Mouse (Mus musculus) MEL-GATA-1-ER (cell line): Measurements from ENCODE around the gene Gng7.

ENCODE experiments used
- DNase-seq: peaks from one replicate; pipeline ENCODE4 v3.0.0-alpha.2; 2012; ENCODE audit warnings: low read depth; ENCODE audit errors: extremely low read depth

Gng7 gene

DNA sequence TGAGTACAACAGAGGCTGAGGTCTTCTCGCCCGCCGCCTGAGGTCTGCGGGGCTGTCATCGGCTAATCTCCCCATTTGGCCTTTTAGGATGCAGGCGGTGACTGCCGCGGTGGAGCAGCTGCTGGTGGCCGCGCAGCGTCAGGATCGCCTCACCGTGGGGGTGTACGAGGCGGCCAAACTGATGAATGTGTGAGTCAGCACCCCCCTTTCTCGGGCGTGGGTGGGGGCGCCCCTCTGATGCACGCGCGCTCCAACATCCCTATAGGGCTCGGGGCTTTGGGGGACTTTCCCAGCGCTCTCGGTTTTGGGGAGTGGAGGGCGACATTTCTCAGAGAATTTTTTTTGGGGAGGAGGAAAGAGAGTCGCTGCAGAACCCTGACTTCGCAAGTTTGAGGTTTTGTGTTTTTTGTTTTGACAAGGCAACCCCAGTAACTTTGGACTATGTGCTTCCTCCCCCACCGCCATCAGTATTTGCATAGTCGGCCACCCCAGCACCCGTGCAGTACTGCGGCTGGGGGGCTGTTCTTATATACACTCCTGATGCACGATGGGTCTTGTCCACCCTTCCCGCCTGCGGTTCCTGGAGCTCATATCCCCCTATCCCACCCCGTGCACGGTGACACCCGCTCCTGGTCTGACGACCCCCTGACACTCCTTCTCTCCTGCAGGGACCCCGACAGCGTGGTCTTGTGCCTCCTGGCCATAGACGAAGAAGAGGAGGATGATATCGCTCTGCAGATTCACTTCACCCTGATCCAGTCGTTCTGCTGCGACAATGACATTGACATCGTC lies 84.2 kb downstream of the Gng7 start:
- DNase-seq, result no peak

DNA sequence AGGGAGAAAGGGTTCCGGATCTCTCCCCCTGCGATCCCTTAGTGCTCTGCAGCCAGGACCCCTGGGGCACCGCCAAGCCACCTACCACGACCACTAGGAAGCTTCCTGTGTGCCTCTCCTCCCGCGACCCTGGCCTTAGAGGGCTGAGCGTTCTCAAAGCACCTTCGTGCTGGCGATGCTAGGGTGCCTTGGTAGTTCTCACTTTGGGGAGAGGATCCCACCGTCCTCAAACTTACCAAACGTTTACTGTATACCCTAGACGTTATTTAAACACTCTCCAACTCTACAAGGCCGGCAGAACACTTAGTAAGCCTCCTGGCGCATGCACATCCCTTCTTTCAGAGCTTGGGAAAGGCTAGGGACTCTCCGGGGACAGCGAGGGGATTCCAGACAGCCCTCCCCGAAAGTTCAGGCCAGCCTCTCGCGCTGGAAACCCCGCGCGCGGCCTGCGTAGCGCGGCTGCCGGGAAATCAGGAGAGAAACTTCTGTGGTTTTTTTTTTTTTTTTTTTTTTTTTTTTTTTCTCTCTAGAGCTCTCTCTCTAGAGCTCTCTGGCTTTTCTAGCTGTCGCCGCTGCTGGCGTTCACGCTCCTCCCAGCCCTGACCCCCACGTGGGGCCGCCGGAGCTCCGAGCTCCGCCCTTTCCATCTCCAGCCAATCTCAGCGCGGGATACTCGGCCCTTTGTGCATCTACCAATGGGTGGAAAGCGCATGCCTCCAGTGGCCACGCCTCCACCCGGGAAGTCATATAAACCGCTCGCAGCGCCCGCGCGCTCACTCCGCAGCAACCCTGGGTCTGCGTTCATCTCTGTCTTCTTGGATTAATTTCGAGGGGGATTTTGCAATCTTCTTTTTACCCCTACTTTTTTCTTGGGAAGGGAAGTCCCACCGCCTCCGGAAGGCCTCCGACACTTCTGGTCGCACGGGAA lies 85.2 kb downstream of the Gng7 start, which contains the start of gene Gadd45b:
Gene Gadd45b (plus strand): TSS at position 775 of the 928 bp plus-strand sequence.
- DNase-seq, result peak; percentile 91

DNA sequence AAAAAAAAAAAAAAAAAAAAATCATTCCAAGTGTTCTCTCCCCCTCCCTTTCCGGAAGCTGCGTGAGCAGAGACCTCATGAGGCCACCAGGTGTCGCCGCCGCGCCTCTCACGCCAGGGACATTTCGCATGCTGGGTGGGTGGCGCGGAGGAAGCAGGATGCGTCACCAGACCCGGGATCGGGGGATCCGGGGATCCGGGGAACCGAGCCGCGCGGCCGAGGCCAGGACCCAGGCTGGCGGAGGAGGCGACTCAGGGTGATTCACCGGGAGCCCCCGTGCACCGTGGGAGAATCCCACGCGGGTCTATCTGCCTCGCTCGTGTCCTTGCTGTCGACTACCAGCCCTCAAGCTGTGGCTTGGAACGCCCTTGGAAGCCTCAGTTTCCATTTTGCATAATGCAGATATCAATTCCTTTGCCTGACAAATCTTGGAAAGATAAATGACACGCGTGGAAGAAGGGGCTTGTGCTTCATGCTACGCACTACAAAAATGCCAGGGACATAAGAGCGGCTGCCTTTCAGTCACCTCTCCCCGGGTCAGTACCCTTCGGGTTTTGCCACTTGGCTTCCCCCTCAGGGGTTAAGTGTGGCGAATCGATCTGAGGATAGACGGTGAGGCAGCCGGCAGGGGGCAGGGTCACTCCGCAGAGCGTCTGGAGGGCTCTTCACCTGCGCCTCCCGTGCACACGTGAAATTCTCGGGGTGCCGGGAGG lies 86.0 kb downstream of the Gng7 start:
- peak; percentile 70 for DNase-seq

DNA sequence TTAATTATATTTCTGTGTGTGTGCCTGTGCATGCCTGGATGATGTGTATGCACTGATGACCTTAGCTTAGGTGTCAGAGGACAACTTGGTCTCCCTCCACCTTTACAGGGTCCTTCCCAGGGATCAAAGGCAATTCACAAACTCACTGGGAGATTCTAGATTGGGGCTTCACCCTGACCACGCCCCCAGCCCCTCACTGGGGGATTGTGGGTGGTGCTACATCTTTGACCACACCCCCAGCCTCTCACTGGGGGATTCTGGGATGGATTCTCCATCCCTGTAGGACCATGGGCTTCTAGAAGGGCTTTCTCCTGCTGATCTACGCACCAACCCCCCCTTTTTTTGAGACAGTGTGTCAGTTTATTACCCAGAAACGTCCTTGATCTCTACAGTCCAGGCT lies 89.3 kb downstream of the Gng7 start:
- DNase-seq, result no peak

DNA sequence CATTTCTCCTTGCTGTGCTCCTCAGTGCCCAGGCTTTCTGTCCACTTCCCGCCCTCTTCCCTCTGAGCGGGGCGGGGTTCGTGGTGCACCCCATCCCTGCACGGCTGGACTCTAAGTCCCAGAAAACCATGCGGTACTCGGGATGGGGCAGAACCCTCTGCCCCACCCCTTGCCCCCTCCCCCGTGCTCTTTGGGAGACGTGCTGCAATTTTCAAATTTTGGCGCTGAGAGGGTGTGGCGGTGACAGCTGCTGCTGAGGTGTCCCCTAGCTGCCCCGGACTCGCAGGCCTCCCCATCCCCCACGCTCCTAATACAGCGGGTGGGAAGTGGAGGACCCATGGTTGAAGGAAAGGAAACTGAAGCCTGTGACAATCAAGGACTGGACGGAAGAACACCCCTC lies 92.8 kb downstream of the Gng7 start:
- no peak for DNase-seq

DNA sequence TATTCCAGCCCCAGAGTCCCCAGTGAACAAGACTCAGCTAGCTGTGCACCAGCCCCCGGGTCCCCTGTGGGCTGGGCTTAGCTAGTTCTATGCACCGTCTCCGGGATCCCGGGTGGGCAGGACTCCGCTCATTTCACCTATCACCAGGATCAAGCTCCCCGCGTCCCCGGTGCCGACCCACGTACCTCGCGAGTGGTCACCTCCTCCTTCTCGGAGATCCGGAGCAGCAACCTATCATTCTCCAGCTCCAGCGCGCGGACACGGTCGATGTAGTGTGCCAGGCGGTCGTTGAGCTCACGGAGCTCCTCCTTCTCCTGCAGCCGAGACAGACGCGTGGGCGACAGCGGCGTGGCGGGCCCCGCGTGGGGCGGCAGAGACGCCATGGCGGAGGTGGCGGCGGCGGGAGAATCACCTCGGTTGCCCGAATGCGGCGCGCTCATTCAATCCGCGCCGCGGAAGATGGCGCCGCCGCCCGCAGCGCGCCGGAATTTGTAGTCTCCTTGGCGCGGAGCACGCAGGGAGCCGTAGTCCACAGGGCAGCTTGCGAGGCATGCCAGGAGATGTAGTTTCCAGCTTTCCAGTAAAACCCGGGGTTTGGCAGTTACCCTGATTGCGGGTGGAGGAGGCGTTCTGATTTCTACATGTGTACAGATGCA lies 96.8 kb downstream of the Gng7 start, which contains the start of gene Lmnb2:
Gene Lmnb2 (minus strand): TSS at position 467 of the 656 bp plus-strand sequence.
- no peak for DNase-seq

DNA sequence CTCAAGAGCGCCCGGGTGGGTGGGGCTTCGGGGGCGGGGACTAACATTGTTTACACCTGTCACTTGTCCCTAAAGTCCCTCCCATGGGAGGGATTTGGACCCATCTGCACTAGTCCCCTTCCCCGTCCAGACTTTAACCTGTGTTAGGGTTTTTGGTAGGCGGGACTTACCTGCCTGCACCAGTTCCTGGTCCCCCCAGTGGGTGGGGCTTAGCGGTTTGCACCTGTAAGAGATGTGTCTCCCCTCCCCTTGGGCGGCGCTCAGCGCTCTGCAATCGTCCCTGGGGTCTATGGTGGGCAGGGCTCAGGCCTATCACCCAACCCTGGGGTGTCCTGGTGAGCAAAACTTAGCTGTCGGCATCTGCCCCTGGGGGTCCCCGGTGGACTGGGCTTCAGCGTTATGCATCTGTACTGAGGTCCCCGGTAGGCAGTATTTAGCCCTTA lies 97.4 kb downstream of the Gng7 start:
- no peak for DNase-seq

DNA sequence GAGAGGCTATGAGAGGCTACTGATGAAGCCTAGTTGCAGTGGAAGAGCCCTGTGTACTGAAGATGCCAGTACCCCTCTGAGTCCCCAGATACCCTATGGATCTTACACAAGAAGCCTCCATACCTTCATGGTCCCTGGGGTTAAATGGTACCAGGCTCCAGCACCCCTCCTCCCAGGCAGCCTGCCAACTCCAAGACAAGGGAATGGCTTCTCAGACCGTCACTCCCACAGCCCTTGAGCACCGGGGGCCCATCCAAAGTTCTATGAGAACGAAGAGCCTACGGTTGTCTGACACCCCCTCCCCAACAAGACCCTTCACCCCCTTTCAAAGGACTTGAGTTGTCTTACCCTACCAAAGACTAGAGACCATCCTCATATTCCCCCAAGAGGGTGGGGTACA lies 99.0 kb downstream of the Gng7 start:
- no peak for DNase-seq

DNA sequence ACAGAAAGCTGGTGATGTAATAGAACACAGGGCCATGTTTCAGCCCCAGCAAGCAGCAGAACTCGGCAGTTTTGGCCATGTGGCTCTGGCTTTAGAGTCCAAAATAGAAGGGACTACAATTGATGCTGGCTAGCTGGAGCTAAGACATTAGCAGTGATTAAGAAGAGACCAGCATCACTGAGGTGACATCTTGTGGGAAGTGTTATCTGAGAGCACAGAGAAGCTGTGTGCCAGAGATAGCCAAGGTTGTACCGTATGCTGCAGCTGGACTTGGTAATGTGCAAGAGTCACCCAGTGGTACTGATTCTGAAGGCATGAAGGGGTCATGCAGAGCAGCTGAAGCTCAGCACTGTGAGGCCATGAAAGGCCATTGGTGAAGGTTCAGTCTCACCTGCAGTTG lies 99.5 kb downstream of the Gng7 start:
- DNase-seq, result no peak

DNA sequence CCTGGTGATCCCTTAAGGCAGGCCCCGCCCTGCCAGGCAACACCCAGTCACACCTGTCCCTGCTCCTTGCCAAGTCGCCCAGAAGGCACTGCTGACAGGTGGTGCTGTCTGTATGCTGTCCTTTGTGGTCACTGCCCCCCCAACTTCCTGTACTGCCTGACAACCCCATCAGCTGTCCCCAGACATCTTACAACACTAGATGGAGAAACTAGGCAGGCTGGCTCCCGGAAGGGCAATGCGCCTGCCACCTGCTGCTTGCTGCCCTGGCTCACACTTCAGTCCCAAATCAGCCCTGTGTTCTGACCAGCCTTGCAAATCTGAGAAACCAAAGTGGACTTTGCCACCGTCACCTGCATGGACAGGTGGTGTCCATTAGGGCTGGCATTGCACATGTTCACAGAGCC lies 100.5 kb downstream of the Gng7 start:
- DNase-seq, result no peak

DNA sequence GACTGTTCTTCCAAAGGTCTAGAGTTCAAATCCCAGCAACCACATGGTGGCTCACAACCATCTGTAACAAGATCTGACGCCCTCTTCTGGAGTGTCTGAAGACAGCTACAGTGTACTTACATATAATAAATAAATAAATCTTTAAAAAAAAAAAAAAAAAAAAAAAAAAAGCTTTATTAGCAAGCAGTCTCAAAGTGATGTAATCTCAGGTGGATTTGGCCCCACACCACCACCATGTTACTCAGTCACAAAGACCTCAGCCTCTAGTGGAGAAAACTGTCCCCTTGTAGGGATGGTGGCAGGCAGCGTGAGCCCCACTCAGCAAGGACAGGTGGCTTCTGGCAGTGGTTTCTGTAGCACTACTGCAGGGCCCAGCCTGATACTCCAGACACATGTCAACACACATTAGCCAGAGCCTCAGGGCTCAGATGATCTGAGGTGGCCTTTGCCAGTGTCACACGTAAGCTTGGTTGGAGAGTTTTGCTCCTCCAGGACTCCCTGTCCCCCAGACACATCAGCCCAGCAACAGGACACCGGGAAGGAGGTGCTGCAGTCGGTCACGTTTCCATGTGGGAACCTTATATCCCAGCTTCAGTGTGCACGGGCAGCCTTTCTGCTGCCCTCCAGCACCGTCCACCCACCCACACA lies 101.3 kb downstream of the Gng7 start:
- DNase-seq, result no peak

DNA sequence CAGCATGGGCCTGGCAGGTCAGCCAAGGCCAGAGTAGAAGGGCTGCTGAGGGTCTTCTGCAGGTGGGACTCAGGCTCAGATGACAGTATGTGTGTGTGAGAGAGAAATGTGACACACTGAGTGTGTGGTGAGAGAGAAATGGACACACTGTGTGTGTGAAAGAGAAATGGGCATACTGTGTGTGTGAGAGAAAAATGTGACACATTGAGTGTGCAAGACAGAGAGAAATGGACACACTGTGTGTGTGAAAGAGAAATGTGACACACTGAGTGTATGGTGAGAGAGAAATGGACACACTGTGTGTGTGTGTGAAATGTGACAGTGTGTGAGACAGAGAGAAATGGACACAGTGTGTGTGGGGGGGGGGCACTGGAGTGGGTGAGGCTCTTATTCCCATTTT lies 102.9 kb downstream of the Gng7 start:
- DNase-seq, result no peak

DNA sequence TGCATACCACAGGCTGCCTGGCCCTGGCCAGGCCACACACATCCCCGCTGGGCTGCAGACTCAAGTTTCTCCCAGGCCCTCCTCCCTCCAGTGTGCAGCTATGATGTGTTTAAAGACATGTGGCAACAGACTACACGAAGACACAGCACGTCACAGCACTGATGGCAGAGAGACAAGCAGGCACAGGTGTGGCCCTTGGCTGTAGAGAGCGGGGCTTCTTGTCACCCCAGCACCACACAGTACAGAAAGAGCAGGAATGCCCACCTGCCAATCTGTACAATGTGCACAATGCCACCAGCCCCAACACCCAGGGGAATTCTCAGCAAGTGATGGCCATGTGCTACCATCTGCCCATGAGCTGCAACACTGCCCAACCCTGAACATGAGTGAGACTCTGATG lies 103.4 kb downstream of the Gng7 start:
- no peak for DNase-seq

DNA sequence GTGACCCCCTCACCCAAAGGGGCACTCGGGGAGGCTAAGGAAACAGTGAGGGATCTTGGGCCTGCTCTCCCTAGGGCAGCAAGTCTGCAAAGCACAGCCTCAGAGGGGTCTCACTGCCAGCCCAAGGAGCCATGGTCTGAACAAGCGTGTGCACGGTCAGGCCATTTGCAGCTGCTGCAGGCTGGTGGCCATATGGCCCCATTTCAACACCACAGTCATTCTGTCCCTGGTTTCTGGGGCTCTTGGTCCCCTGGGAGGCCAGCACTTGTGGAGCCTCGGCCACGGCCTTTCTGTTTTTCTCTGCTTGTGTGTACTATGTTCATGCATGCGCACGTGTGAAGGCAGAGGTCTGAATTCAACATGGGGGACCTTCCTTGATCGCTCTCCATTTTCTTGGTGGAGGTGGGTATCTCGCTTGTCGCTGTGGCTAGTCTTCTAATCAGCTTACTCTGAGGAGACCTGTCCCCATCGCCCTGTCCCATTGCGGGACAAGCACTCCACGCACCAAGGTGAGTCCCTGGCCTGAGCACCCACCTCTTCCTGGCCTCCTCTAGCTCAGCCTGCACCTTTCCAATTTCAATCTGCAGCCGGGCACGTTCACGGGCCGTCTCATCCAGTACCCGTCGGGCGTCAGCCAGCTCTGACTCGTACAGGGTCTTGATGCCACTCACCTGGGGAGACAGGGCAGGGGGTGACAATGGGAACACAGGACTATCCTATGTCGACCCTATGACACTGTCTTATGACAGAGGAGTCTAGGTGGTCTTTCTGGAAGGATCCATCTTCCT lies 105.2 kb downstream of the Gng7 start:
- no peak for DNase-seq

DNA sequence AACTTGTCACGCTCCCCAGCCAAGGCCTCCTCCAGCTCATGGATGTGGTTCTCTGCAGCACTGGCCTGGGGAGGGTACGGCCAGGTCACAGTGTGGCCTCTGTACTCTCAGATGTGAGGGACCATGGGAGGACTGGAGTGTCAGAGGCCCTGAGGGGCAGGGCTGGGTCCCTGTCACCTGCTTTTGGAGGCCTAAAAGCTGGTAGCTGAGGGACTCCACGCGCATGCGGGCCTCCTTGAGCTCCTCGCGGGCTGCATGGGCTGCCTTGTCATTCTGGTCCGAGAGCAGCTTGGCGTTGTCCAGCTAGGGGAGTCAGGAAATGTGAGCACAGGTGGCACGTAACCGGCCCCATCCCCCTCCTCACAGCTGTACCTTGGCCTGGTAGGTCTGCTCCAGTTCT lies 110.0 kb downstream of the Gng7 start:
- no peak for DNase-seq

DNA sequence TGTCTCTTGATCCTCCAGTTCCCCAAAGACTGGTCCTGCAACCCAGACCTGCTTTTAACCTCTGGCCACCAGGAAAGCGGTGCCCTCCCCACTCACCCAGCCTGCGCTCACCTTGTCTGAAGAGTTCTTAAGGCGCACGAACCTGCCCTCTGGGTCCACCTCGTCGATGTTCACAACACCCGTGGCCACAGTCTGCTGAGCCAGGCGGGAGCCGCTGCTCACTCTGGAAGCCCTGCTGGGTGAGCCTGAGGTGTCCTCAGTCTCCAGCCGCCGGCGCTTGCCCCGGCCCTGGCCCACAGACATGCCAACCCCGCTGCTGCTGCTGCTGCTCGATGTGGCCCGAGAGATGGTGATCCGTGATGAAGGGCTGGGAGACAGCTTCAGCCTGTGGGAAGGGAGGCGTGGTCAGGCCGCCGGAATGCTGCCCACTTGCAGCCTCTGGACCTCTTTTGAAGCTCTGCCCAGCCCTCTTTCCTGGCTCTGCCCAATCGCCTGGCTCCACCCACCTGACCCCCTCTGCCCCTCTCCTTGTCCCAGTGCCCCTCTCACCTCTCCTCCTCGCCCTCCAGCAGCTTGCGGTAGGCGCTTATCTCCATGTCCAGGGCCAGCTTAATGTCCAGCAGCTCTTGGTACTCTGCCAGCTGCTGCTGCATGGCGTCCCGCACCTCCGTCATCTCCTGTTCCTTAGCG lies 110.6 kb downstream of the Gng7 start:
- DNase-seq, result no peak

DNA sequence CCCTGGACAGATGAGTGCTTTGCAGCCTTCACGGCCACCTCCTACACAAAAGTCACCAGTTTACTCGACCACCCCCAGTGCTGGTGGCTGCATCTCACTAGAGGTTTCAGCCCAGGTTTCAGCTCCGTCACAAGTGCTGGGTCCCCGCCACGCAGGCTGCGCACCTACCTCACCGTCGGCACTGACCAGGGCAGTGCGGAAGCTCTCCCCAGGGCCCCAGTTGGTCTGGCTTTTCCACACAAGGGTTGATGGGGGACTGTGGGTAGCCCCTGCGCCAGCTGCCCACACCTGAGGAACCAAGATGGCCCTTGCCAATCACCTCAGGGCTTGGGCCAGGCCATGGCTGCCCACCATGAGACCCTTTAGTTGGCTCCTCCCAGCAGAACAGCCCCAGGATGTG lies 111.5 kb downstream of the Gng7 start:
- no peak for DNase-seq

DNA sequence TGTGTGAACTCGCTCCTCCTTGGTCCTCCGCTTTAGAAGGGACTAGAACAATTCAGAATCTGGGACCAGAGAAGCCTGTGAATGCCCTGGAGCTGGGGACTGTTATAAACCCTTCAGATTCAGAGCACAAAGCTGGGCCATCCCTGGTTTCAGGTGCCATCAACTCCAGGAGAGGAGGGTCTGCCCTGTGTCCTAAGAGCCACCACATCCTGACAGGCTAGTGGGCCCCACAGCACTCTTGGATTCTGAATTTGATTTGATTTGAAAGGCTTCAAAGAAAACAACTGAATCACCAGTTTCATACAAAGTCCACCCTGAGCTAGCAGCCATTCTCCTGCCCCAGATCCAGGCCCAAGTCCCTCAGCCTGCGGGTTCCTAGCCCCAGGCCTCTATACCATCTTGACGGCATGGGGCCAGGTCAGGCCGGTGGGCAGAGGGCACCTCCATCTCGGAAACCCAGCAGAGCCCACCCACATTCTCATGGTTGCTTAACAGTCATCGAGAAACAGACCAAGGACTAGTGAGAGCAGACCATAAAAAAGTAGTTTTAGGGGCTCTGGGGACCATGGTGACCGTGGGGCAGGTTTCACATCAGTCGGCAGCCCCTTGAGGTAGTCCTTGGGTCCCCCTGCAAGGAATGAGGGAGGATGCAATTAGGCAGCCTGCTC lies 112.3 kb downstream of the Gng7 start:
- no peak for DNase-seq
